Mouse (Mus musculus): ENCODE results near the gene Lrrn3. TPM values are rescaled to one million over a fixed set of nuclear protein-coding genes. Genes with fewer than 3 reads are reported as not detected.

Lrrn3 gene
- total RNA-seq, 4 experiments from 2014 or later, result 37.7 to 62.3 (median 44.2) TPM

GRCm38 (mm10) chr12:41428806-41429205 lies 57.4 kb downstream of the Lrrn3 start:
- DNase-seq, result no peak

GRCm38 (mm10) chr12:41427464-41427863 lies 58.8 kb downstream of the Lrrn3 start:
- DNase-seq, result no peak

- DNase-seq, result no peak
Measured at GRCm38 (mm10) chr12:41425101-41425679, 61.0 kb downstream of the Lrrn3 start.

- no peak for DNase-seq
Measured at GRCm38 (mm10) chr12:41417961-41418360, 68.3 kb downstream of the Lrrn3 start.

- DNase-seq, result no peak
Measured at GRCm38 (mm10) chr12:41417099-41417498, 69.1 kb downstream of the Lrrn3 start.

- DNase-seq, result no peak
Measured at GRCm38 (mm10) chr12:41416635-41417034, 69.6 kb downstream of the Lrrn3 start.

GRCm38 (mm10) chr12:41409431-41409830 lies 76.8 kb downstream of the Lrrn3 start:
- no peak for DNase-seq

- DNase-seq, result no peak
Measured at GRCm38 (mm10) chr12:41401923-41402322, 84.3 kb downstream of the Lrrn3 start.
